Mouse (Mus musculus): ENCODE measurements around the gene Gm45140. TPM values are rescaled to one million over a fixed set of nuclear protein-coding genes. Genes with fewer than 3 reads are reported as not detected.
A peak's percentile ranks its signal among the peaks of the same experiment; 100 is the strongest.

Gm45140 gene
- polyA plus RNA-seq, 1 experiment from 2014 or later: 3.3 TPM

DNA sequence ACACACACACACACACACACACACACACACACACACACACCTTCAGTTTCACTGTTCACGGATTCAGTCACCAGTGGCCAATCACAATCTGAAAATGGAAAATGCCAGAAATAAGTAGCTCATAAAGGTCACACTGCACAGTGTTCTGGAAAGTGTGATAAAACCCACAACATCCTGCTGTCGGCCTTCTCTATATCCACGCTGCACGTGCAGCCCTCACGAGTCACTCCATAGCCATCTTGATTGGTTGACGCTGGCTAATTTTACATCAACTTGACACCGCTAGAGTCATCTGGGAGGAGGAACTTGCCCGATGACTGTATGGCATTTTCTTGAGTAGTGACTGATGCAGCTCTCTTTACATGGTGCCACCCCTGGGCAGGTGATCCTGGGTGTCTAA is 93.6 kb downstream of the Gm45140 start:
- Histone ChIP-seq H3K4me1 (ENCODE audit: insufficient read depth) (peaks cover 8% of the 10 kb centered on the region; the same call in 1 of the 2 replicates), H3K36me3 (ENCODE audit: insufficient read depth) (no peaks in the 10 kb centered on the region), H3K27me3 (ENCODE audit: insufficient read depth, low read length) (no peaks in the 10 kb centered on the region), H3K9ac (no peak overlapping the region), H3K4me3 (ENCODE audit: low read depth, low read length) (no peak overlapping the region), H3K4me2 (no peak overlapping the region), H3K9me3 (ENCODE audit: low read depth, low read length) (no peaks in the 10 kb centered on the region), H3K27ac (ENCODE audit: low read depth) (no peak overlapping the region)
- ATAC-seq (ENCODE audit: insufficient read depth) (no peak), DNase-seq (no peak)
- no peak for TF ChIP-seq CTCF (IDR thresholded peaks at IDR 0.05; ENCODE audit: low read depth)
- WGBS: 79% methylated on average over 8 of the region's 8 CpGs

DNA sequence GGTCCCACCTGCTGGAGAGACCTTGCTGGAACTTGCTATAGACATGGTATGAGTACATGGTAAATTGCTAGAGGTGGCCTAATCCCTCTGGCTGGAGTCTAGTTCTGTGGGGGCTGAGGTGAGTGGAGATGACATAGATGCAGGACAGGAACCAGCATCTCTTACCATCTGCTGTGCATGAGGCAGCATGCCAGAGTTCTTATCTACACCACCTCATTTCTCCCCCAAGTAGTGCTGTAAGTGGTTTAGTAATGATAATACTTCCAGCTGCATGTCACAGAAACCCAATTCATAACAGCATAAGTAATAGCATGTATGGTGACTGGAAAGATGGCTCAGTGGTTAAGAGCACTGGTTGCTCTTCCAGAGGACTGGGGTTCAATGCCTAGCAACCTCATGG is 95.1 kb downstream of the Gm45140 start:
- Histone ChIP-seq H3K36me3 (ENCODE audit: insufficient read depth) (no peaks in the 10 kb centered on the region), H3K27me3 (ENCODE audit: insufficient read depth, low read length) (no peaks in the 10 kb centered on the region), H3K27ac (ENCODE audit: low read depth) (peak overlapping the region; percentile 24; the same call in 1 of the 2 replicates), H3K9ac (no peak overlapping the region), H3K4me2 (no peak overlapping the region), H3K4me1 (ENCODE audit: insufficient read depth) (peaks cover 8% of the 10 kb centered on the region; the same call in 1 of the 2 replicates), H3K4me3 (ENCODE audit: low read depth, low read length) (no peak overlapping the region), H3K9me3 (ENCODE audit: low read depth, low read length) (no peaks in the 10 kb centered on the region)
- ATAC-seq (ENCODE audit: insufficient read depth): no peak; the same call in 1 of the 2 replicates
- TF ChIP-seq CTCF (IDR thresholded peaks at IDR 0.05; ENCODE audit: low read depth): no peak
- peak; percentile 39 for DNase-seq

GRCm38 (mm10) chr6:87739898-87740297 is 95.7 kb downstream of the Gm45140 start:
- no peaks in the 10 kb centered on the region for H3K27me3 ChIP-seq (ENCODE audit: insufficient read depth, low read length)
- TF ChIP-seq CTCF (IDR thresholded peaks at IDR 0.05; ENCODE audit: low read depth): no peak
- H3K27ac ChIP-seq (ENCODE audit: low read depth): peak overlapping the region; percentile 24; the same call in 1 of the 2 replicates
- DNase-seq (no peak), ATAC-seq (ENCODE audit: insufficient read depth) (no peak)
- H3K4me3 ChIP-seq (ENCODE audit: low read depth, low read length): no peak overlapping the region
- H3K9ac ChIP-seq: no peak overlapping the region
- H3K4me1 ChIP-seq (ENCODE audit: insufficient read depth): peaks cover 9% of the 10 kb centered on the region; the same call in 1 of the 2 replicates
- 27% methylated on average over 6 of the region's 6 CpGs for WGBS
- no peak overlapping the region for H3K4me2 ChIP-seq
- H3K9me3 ChIP-seq (ENCODE audit: low read depth, low read length): no peaks in the 10 kb centered on the region
- no peaks in the 10 kb centered on the region for H3K36me3 ChIP-seq (ENCODE audit: insufficient read depth)

Other genes with a start within 250 kb of the Gm45140 start
- 2.5 and 3.2 TPM in 2 replicates for gene Prokr1, start 245.1 kb downstream of the Gm45140 start, polyA plus RNA-seq (2014; fragmentation: Nextera tagmentation; extraction: Ambion mirVana)
- 14.6 and 15.4 TPM in 2 replicates for gene Aplf, start 163.6 kb downstream of the Gm45140 start, polyA plus RNA-seq (2014; fragmentation: Nextera tagmentation; extraction: Ambion mirVana)
- gene Efcc1, start 104.9 kb downstream of the Gm45140 start, polyA plus RNA-seq (2014; fragmentation: Nextera tagmentation; extraction: Ambion mirVana): 3.4 and 3.8 TPM in 2 replicates
- 4.0 and 4.3 TPM in 2 replicates for gene Gp9, start 57.7 kb downstream of the Gm45140 start, polyA plus RNA-seq (2014; fragmentation: Nextera tagmentation; extraction: Ambion mirVana)
- gene Rab43, start 23.6 kb downstream of the Gm45140 start, polyA plus RNA-seq (2014; fragmentation: Nextera tagmentation; extraction: Ambion mirVana): 12.2 and 12.5 TPM in 2 replicates
- 50.8 and 52.9 TPM in 2 replicates for gene Isy1, start 3.0 kb upstream of the Gm45140 start, polyA plus RNA-seq (2014; fragmentation: Nextera tagmentation; extraction: Ambion mirVana)
- gene Cnbp, start 15.3 kb upstream of the Gm45140 start, polyA plus RNA-seq (2014; fragmentation: Nextera tagmentation; extraction: Ambion mirVana): 1,237 and 1,257 TPM in 2 replicates
- gene Copg1, start 52.0 kb upstream of the Gm45140 start, polyA plus RNA-seq (2014; fragmentation: Nextera tagmentation; extraction: Ambion mirVana): 177 TPM in 2 replicates
- 55.3 and 59.2 TPM in 2 replicates for gene Hmces, start 78.1 kb upstream of the Gm45140 start, polyA plus RNA-seq (2014; fragmentation: Nextera tagmentation; extraction: Ambion mirVana)
- 62.9 and 74.4 TPM in 2 replicates for gene H1fx, start 145.8 kb upstream of the Gm45140 start, polyA plus RNA-seq (2014; fragmentation: Nextera tagmentation; extraction: Ambion mirVana)
- gene Rab7, start 209.5 kb upstream of the Gm45140 start, polyA plus RNA-seq (2014; fragmentation: Nextera tagmentation; extraction: Ambion mirVana): 216 and 218 TPM in 2 replicates
- 437 and 440 TPM in 2 replicates for gene Rpn1, start 248.7 kb upstream of the Gm45140 start, polyA plus RNA-seq (2014; fragmentation: Nextera tagmentation; extraction: Ambion mirVana)

Data from lung, embryonic 14.5 days (tissue).